Mouse (Mus musculus): Measurements from ENCODE around the gene Acer2.

Acer2 gene

DNA sequence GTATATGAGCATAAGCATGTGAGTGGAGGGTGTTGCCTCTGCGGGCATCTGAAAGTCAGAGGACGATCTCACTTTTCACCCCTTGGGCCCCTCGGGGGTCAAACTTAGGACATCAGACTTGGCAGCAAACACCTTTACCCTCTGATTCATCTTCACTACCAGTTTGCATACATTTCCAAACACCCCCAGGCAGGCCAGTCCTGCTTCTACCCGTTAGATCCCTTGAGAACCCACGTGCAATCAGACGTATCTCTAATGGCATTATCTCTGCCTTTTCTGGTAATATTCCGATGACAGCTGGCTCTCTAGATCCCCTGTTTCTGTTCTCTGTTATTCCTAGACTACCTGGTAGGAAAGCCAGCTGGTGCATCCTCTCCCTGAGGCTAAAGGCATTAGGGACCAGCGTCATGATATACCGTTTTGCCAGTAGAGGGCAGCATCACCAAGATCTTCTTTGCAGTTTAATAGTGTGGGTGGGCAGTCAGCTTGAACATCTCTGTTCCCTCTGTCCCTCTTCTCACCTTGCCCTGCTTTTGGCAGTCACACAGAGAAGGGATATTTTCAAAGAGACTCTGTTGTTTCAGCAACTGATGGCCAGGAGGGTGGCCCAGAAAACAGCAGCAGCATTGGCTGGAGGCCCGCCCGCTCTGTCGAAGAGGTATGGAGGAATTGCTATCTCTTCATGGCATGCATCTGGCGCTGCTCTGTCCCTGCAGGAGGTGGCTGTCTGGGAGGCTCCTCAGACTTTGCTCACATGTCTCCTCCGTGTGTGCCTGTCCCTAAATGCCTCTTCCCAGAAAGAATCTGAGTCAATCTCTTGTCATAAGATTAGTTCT, 83.6 kb downstream of the Acer2 start:
- peak; percentile 35 for DNase-seq (ENCODE audit: low spot score)

DNA sequence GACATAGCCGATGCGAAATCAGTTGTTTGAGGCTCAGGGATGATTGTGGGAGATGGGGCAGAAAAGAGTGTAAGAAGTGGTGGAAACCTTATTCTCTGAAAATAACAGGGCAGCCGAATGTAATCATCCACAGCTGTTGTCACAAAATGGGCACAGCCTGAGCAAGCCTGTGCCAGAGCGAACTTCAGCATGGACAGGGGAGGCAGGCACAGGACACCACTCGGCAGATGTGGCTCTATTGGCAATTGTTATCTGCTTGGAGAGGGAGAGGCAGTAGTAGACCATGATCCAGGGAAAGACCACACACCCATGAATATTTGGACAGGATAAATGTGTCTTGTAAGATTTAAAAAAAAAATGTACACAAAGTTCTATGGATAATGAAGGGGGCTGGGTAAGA, 103.1 kb downstream of the Acer2 start:
- DNase-seq (ENCODE audit: low spot score): no peak
